Mouse (Mus musculus) adrenal gland, adult 18-20 months (tissue): ENCODE measurements at regions not wholly inside any gene's neighbourhood (a gene's known extent, or its start where the extent isn't known, plus 50 kb on each side); places are given as distances from the start of the nearest gene placed in this dataset.

Experiments
- DNase-seq, 2 experiments: peaks; one replicate each; pipeline ENCODE4 v3.0.0; 2021 to 2022; ENCODE audit warnings: low spot score in 2 of 2

DNA sequence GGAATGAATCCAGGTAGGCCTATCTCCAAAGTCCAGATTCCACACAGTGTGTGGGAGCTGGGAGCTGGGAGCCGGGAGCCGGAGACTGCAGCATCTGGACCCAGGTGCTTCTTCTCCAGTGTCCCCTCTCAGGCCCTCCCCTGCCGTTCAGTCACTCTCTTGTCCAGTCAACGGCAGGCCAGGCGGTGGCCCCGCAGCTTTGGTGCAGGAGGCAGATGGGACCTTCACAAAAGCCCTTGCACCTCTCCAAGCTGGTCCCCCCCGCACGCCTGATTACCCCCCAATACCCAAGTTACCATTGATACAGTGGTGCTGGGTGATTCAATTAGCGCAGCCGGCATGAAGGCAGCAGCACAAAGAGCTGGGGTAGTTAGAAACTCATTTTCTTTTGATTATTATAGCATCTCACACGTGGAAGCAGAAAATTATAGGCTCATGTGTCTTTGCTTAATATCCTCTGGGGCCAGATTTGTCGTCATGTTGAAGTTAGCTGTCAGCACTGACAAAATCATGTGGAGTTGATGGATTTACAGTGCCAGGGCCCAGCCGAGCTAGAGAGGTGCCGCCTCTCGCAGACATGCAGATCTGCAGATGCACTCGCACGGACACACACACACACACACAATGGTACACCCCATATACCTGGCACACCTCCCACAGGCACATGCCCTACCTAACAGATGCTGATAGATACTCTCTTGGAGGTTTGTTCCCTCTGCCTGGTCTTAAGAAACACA, 53.6 kb upstream of the Lhx1 start:
- no peak for DNase-seq
